Mouse (Mus musculus): ENCODE measurements around the gene Tshz2.

The Tshz2 gene

GRCm38 (mm10) chr2:169870503-169870902 is 237.7 kb downstream of the Tshz2 start:
- DNase-seq (ENCODE audit: low spot score in 2 of 2) = no peak

- DNase-seq (ENCODE audit: low spot score in 2 of 2) = no peak
Measured at GRCm38 (mm10) chr2:169871436-169872060, 238.7 kb downstream of the Tshz2 start.

GRCm38 (mm10) chr2:169873442-169873841 is 240.6 kb downstream of the Tshz2 start:
- no peak for DNase-seq (ENCODE audit: low spot score in 2 of 2)

GRCm38 (mm10) chr2:169887921-169888320 is 255.1 kb downstream of the Tshz2 start:
- no peak for DNase-seq (ENCODE audit: low spot score in 2 of 2)

GRCm38 (mm10) chr2:169892441-169893038 is 259.7 kb downstream of the Tshz2 start:
- no peak for DNase-seq (ENCODE audit: low spot score in 2 of 2)

GRCm38 (mm10) chr2:169902896-169903295 is 270.1 kb downstream of the Tshz2 start:
- DNase-seq (ENCODE audit: low spot score in 2 of 2) = no peak

- no peak for DNase-seq (ENCODE audit: low spot score in 2 of 2)
Measured at GRCm38 (mm10) chr2:169906396-169906795, 273.6 kb downstream of the Tshz2 start.

- no peak for DNase-seq (ENCODE audit: low spot score in 2 of 2)
Measured at GRCm38 (mm10) chr2:169907979-169908378, 275.2 kb downstream of the Tshz2 start.

- no peak for DNase-seq (ENCODE audit: low spot score in 2 of 2)
Measured at GRCm38 (mm10) chr2:169910606-169911005, 277.8 kb downstream of the Tshz2 start.

- DNase-seq (ENCODE audit: low spot score in 2 of 2) = no peak
Measured at GRCm38 (mm10) chr2:169912826-169913225, 280.0 kb downstream of the Tshz2 start.

GRCm38 (mm10) chr2:169914903-169915302 is 282.1 kb downstream of the Tshz2 start:
- DNase-seq (ENCODE audit: low spot score in 2 of 2) = no peak

GRCm38 (mm10) chr2:169915326-169915725 is 282.5 kb downstream of the Tshz2 start:
- no peak for DNase-seq (ENCODE audit: low spot score in 2 of 2)

- DNase-seq (ENCODE audit: low spot score in 2 of 2) = no peak
Measured at GRCm38 (mm10) chr2:169919111-169919695, 286.4 kb downstream of the Tshz2 start.

GRCm38 (mm10) chr2:169924177-169924810 is 291.5 kb downstream of the Tshz2 start:
- no peak for DNase-seq (ENCODE audit: low spot score in 2 of 2)

- DNase-seq (ENCODE audit: low spot score in 2 of 2) = no peak
Measured at GRCm38 (mm10) chr2:169925466-169925865, 292.7 kb downstream of the Tshz2 start.

GRCm38 (mm10) chr2:169926016-169926415 is 293.2 kb downstream of the Tshz2 start:
- DNase-seq (ENCODE audit: low spot score in 2 of 2) = no peak

- no peak for DNase-seq (ENCODE audit: low spot score in 2 of 2)
Measured at GRCm38 (mm10) chr2:169927401-169927800, 294.6 kb downstream of the Tshz2 start.

- peak in 1 of 2 experiments; percentile 29 for DNase-seq (ENCODE audit: low spot score in 2 of 2)
Measured at GRCm38 (mm10) chr2:169928447-169929120, 295.8 kb downstream of the Tshz2 start.

GRCm38 (mm10) chr2:169929540-169930497 is 297.0 kb downstream of the Tshz2 start:
- DNase-seq (ENCODE audit: low spot score in 2 of 2) = no peak

- no peak for DNase-seq (ENCODE audit: low spot score in 2 of 2)
Measured at GRCm38 (mm10) chr2:169935642-169936041, 302.8 kb downstream of the Tshz2 start.

Measured in spleen, postnatal 36 days (tissue).